Mouse (Mus musculus): ENCODE data around the gene Col5a3. TPM values are rescaled to one million over a fixed set of nuclear protein-coding genes. Genes with fewer than 3 reads are reported as not detected.

The Col5a3 gene
- polyA plus RNA-seq, 1 experiment from 2014 or later = 1.2 TPM

GRCm38 (mm10) chr9:20738251-20738999 is 76.4 kb downstream of the Col5a3 start:
- Histone ChIP-seq H3K27ac (ENCODE audit: low read depth, low read length) (no peak overlapping the region), H3K9me3 (ENCODE audit: control insufficient read depth) (no peaks in the 10 kb centered on the region), H3K9ac (ENCODE audit: low read depth, low read length) (no peak overlapping the region), H3K4me2 (replicated peaks; ENCODE audit: low read depth) (no peak overlapping the region), H3K4me3 (ENCODE audit: low read depth, low read length) (no peak overlapping the region), H3K4me1 (replicated peaks; ENCODE audit: control insufficient read depth, insufficient read depth, low read length) (no peaks in the 10 kb centered on the region), H3K36me3 (ENCODE audit: control insufficient read depth, insufficient read depth) (no peaks in the 10 kb centered on the region), H3K27me3 (replicated peaks; ENCODE audit: control insufficient read depth, insufficient read depth, low read length) (no peaks in the 10 kb centered on the region)
- TF ChIP-seq CTCF (IDR thresholded peaks at IDR 0.05; ENCODE audit: low read depth) = peak; percentile 67
- 43% methylated on average over 8 of the region's 8 CpGs for WGBS
- ATAC-seq = no peak

- Histone ChIP-seq H3K9me3 (ENCODE audit: control insufficient read depth) (no peaks in the 10 kb centered on the region), H3K4me1 (replicated peaks; ENCODE audit: control insufficient read depth, insufficient read depth, low read length) (no peaks in the 10 kb centered on the region), H3K4me3 (ENCODE audit: low read depth, low read length) (no peak overlapping the region), H3K27me3 (replicated peaks; ENCODE audit: control insufficient read depth, insufficient read depth, low read length) (no peaks in the 10 kb centered on the region), H3K9ac (ENCODE audit: low read depth, low read length) (no peak overlapping the region), H3K4me2 (replicated peaks; ENCODE audit: low read depth) (no peak overlapping the region), H3K36me3 (ENCODE audit: control insufficient read depth, insufficient read depth) (no peaks in the 10 kb centered on the region), H3K27ac (ENCODE audit: low read depth, low read length) (no peak overlapping the region)
- TF ChIP-seq CTCF (IDR thresholded peaks at IDR 0.05; ENCODE audit: low read depth) = no peak
- ATAC-seq = no peak
- WGBS = 93% methylated on average over 2 of the region's 2 CpGs
Measured at GRCm38 (mm10) chr9:20737227-20737626, 77.6 kb downstream of the Col5a3 start.

- Histone ChIP-seq H3K27me3 (replicated peaks; ENCODE audit: control insufficient read depth, insufficient read depth, low read length) (no peaks in the 10 kb centered on the region), H3K4me3 (ENCODE audit: low read depth, low read length) (no peak overlapping the region), H3K4me1 (replicated peaks; ENCODE audit: control insufficient read depth, insufficient read depth, low read length) (no peaks in the 10 kb centered on the region), H3K27ac (ENCODE audit: low read depth, low read length) (no peak overlapping the region), H3K36me3 (ENCODE audit: control insufficient read depth, insufficient read depth) (no peaks in the 10 kb centered on the region), H3K9ac (ENCODE audit: low read depth, low read length) (no peak overlapping the region), H3K9me3 (ENCODE audit: control insufficient read depth) (no peaks in the 10 kb centered on the region), H3K4me2 (replicated peaks; ENCODE audit: low read depth) (no peak overlapping the region)
- no peak for TF ChIP-seq CTCF (IDR thresholded peaks at IDR 0.05; ENCODE audit: low read depth)
- ATAC-seq = no peak
- WGBS = 65% methylated on average over 3 of the region's 3 CpGs
Measured at GRCm38 (mm10) chr9:20734692-20735091, 80.2 kb downstream of the Col5a3 start.

GRCm38 (mm10) chr9:20731797-20732196 is 83.1 kb downstream of the Col5a3 start:
- 41% methylated on average over 4 of the region's 4 CpGs for WGBS
- Histone ChIP-seq H3K36me3 (ENCODE audit: control insufficient read depth, insufficient read depth) (no peaks in the 10 kb centered on the region), H3K9ac (ENCODE audit: low read depth, low read length) (no peak overlapping the region), H3K4me3 (ENCODE audit: low read depth, low read length) (no peak overlapping the region), H3K27ac (ENCODE audit: low read depth, low read length) (no peak overlapping the region), H3K9me3 (ENCODE audit: control insufficient read depth) (no peaks in the 10 kb centered on the region), H3K4me2 (replicated peaks; ENCODE audit: low read depth) (no peak overlapping the region), H3K4me1 (replicated peaks; ENCODE audit: control insufficient read depth, insufficient read depth, low read length) (peaks cover 7% of the 10 kb centered on the region; the same call in 1 of the 2 replicates), H3K27me3 (replicated peaks; ENCODE audit: control insufficient read depth, insufficient read depth, low read length) (peaks cover 26% of the 10 kb centered on the region)
- TF ChIP-seq CTCF (IDR thresholded peaks at IDR 0.05; ENCODE audit: low read depth) = no peak
- ATAC-seq = no peak

GRCm38 (mm10) chr9:20729451-20729850 is 85.4 kb downstream of the Col5a3 start:
- Histone ChIP-seq H3K4me1 (replicated peaks; ENCODE audit: control insufficient read depth, insufficient read depth, low read length) (peaks cover 7% of the 10 kb centered on the region; the same call in 1 of the 2 replicates), H3K4me3 (ENCODE audit: low read depth, low read length) (no peak overlapping the region), H3K9ac (ENCODE audit: low read depth, low read length) (no peak overlapping the region), H3K27ac (ENCODE audit: low read depth, low read length) (no peak overlapping the region), H3K9me3 (ENCODE audit: control insufficient read depth) (no peaks in the 10 kb centered on the region), H3K27me3 (replicated peaks; ENCODE audit: control insufficient read depth, insufficient read depth, low read length) (peaks cover 42% of the 10 kb centered on the region), H3K4me2 (replicated peaks; ENCODE audit: low read depth) (no peak overlapping the region), H3K36me3 (ENCODE audit: control insufficient read depth, insufficient read depth) (no peaks in the 10 kb centered on the region)
- 58% methylated on average over 6 of the region's 6 CpGs for WGBS
- no peak for ATAC-seq
- TF ChIP-seq CTCF (IDR thresholded peaks at IDR 0.05; ENCODE audit: low read depth) = no peak

- Histone ChIP-seq H3K4me3 (ENCODE audit: low read depth, low read length) (peak overlapping the region; percentile 48), H3K4me2 (replicated peaks; ENCODE audit: low read depth) (peak overlapping the region; percentile 73), H3K36me3 (ENCODE audit: control insufficient read depth, insufficient read depth) (no peaks in the 10 kb centered on the region), H3K9me3 (ENCODE audit: control insufficient read depth) (no peaks in the 10 kb centered on the region), H3K27me3 (replicated peaks; ENCODE audit: control insufficient read depth, insufficient read depth, low read length) (peaks cover 42% of the 10 kb centered on the region), H3K27ac (ENCODE audit: low read depth, low read length) (no peak overlapping the region), H3K9ac (ENCODE audit: low read depth, low read length) (0 out of 2 replicates have a peak overlapping the region, but pooled peaks have one; percentile 8), H3K4me1 (replicated peaks; ENCODE audit: control insufficient read depth, insufficient read depth, low read length) (peaks cover 7% of the 10 kb centered on the region; the same call in 1 of the 2 replicates)
- peak; percentile 73 for ATAC-seq
- peak; percentile 59 for TF ChIP-seq CTCF (IDR thresholded peaks at IDR 0.05; ENCODE audit: low read depth)
- under 1% methylated on average over 45 of the region's 46 CpGs for WGBS
Measured at GRCm38 (mm10) chr9:20727601-20728113, 87.2 kb downstream of the Col5a3 start.

Measured in intestine, postnatal 0 days (tissue).